Mouse (Mus musculus) granulocyte monocyte progenitor cell, adult 5-6 weeks (primary cell): ENCODE measurements at regions not wholly inside any gene's neighbourhood (a gene's known extent, or its start where the extent isn't known, plus 50 kb on each side); places are given as distances from the start of the nearest gene placed in this dataset.

ENCODE experiments used
- ATAC-seq: replicated peaks from 2 replicates; pipeline ENCODE4 v1.8.0; 2016; ENCODE audit warnings: mild to moderate bottlenecking, moderate TSS enrichment, inconsistent platforms; ENCODE audit not compliant: poor library complexity, severe bottlenecking

- ATAC-seq = no peak
These were observed 88.8 kb upstream of the Tmem161b start for GRCm38 (mm10) chr13:84133249-84133648.

DNA sequence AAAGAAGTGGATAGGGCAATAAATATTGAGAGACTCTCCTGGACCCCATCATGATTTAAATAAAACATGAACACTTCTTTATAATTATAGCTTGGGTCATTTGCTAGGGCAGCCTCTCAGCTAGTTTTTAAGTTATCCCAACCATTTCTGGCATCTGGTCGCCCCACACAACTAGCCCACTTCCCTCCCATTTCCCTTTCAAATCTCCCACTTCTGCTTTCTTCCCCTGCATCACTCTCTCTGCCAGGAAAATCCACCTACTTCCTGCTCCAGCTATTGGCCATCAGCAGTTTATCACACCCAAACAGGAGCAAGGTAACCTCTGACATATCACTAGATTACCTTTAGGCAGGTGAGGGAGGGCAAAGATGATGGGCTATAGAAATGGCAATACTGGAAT lies 81.3 kb upstream of the Tmem161b start:
- peak; percentile 65 for ATAC-seq

DNA sequence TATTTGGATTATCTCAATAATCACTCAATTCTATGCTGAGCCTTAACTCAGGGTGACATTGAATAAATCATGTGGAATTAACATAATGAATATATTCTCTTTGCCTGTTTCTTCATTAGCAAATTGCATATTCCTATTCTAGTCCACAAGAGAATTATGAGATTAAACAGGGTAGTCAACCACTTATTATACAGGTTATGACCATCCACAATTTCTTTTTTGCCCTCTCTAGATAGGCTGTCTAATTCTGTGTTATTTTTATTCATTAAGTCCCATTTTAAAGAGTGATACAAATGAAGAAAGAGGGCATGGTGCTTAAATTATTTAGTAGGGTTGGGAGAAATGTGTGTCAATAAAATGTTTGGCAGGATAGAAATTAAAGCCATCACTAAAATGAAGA lies 70.8 kb upstream of the Tmem161b start:
- no peak for ATAC-seq

GRCm38 (mm10) chr13:84152712-84153111 lies 69.4 kb upstream of the Tmem161b start:
- peak; percentile 40; the same call in 1 of the 2 replicates for ATAC-seq

DNA sequence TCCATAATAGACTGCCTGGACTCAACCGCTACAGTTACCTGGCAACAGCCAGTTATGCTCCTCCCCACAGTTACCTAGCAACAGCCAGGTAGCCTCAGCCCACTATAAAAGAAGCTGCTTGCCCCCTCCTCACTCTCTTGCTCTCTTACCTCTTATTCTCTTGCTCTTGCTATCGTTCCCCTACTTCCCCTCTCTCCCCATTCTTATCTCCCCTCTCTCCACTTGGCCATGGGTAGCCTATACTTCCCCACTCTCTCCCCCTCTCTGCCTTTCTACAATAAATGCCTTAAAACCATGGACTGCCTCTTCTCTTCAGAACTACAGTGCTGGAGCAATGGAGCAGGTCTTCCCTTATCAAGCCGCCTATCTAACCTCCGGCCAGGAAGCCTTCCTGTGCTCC lies 68.4 kb upstream of the Tmem161b start:
- ATAC-seq = no peak
